Mouse (Mus musculus) embryo, embryonic 11.5 days (tissue): ENCODE results near the gene Blm.

ENCODE experiments used
- DNase-seq: peaks from one replicate; pipeline ENCODE4 v3.0.0-alpha.2; 2012; ENCODE audit warnings: low read depth, low spot score

The Blm gene

DNA sequence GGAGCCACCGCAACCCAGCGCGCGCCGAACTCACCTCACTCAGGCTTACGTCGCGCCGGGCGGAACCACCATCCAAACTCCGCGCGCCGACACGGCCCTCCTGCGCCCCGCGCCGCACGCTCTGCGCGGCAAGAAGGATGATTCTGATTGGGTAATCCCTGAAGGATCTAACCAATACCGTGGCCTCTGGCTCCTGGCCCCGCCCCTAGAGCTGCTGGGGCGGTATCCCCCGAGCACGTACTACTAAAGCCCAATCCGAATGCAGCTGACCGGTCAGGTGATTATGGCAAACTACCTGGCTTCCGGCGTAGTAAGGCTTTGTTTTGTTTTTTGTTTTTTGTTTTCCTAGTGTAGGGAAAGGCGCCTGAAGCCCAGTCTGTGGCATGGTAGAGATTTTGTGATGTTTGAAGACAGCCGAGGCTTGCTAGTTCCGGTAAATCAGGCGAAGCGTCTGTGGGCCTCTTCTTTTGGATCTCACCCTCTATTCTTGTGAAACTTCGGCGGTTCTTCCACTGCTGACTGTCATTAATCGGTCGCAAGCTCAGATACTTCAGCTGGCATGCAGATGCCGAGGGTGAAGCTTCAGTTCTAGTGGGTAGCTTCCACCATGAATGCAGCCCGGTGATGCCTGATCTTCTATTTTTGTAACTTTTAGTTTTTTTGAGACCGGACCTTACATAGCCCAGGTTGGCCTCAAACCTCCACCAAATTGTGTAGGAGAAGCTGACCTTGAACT, at the start of gene Blm:
TSS of gene Blm (minus strand) at position 111 of the 736 bp plus-strand sequence.
- DNase-seq = peak; percentile 95

DNA sequence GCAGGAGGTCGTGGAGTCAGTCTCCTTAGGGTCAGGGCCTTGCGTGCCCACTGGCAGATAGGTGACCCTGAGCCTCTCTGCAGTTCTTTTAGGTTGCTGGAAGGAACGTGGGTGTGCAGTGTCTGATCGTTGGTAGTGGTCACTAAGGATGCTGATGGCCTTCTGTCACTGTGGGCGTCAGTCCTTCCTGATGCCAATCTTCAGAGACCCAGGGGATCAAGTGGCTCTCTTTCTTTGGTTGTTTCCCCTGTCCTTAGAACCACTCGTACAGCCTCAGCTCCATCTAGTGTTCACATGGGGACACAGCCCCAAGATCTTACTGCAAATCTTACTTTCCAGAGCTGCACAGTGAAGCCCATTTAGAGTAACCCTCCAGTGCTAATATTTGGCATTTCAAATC, 49.1 kb upstream of the Blm start:
- DNase-seq = peak; percentile 34

DNA sequence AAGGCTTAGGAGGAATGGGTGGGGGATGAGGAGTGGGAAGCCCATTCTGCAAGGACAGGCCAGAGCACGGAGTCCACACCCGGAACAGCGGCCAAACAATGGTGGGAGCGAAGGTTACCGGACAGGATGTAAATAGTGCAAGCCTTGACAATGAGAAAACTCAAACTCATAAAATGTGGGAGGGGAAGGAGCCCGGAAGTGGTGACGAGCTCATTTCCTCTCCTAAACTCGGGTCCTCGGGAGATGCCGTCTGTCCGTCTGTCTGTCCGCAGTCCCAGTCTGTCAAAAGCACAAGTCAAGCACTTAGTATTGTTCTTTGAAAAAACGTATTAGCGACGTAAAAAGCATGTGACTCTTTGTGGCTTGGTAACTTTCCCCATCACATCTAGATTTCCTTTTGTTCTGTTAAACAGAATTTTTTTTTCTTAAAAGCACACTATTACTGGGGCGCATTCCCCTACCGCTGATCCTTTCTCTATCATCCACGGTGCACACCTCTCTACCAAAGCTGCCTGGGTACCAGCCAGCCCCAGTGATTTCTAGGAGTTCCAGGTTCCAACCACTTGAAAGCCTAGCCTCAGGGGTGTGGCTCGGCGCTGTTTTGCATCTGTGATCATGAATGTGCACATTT, 48.0 kb upstream of the Blm start:
- DNase-seq = no peak

- no peak for DNase-seq
Observed at GRCm38 (mm10) chr7:80580368-80580767, 45.4 kb upstream of the Blm start.

GRCm38 (mm10) chr7:80577417-80577980, 42.6 kb upstream of the Blm start:
- no peak for DNase-seq

DNA sequence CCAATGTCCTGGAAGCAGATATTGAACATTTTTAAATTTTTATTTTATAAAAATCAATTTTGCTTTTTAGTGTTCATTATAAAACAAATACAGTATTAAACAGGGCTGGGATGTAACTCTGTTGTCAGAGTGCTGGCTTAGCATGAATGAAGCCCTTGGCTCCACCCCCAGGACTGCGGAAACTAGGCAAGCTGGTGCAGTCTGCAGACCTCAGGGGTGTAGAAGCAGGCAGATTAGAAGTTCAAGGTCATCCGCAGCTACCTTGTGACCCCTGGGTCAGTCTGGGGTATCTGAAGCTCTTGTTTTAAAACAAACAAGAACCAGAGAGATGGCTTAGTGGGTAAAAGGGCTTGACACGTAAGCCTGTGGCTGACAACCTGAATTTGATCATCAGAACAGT, 41.7 kb upstream of the Blm start:
- DNase-seq = no peak

DNA sequence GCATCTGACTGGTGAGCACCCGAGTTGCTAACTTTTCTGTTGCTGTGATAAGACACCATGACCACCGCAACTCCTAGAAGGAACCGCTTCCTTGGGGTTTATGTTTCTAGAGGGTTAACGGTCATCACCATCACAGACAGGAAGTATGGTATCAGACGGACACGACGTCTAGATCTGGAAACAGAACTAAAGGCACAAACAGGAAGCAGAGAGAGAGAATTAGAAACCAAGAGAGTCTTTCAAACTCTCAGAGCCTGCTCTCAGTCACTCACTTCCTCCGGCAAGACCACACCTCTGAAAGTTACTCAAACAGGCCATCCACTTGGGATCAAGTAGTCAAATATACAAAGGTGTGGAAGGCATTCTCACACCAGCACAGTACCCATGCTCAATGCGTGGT, 40.8 kb upstream of the Blm start:
- DNase-seq = no peak

DNA sequence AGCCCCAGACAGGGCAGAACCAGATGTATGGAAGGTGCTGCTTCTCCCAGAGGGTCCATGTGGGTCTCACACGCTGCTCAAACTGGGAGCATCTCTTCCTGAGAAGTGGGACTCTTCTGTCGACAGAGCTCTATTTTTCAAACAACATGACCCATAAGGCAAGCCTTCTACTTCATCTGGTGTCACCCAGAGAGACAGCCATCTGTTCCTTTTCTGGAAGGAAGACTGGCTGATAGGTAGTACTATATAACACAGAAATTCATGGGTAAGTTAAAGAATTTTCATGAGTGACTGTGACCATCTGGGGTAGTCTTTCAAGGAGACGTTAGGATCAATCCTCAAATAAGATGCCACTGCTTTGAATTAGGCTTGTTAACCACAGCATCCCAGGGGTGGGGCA, 38.2 kb upstream of the Blm start:
- DNase-seq = no peak

GRCm38 (mm10) chr7:80567982-80568381, 33.1 kb upstream of the Blm start:
- DNase-seq = no peak

DNA sequence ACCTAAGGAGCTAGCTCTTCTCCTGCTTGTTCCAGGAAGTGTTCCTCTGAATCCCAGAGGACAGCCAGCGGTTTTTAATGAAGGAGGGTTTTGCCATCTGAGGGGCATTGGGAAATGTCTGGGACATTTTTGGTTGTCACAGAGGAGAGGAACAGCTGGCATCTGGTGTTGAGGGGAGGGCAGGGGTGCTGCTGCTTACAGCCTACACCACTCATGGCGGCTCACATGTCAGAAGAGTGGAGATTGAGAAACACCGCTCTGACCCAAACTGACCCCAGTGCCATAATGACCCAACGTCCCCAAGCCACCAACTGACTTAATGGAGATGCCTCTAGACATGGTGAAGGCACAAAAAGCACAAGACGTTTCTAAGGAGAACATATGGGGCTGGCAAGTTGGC, 27.0 kb upstream of the Blm start:
- DNase-seq = no peak

DNA sequence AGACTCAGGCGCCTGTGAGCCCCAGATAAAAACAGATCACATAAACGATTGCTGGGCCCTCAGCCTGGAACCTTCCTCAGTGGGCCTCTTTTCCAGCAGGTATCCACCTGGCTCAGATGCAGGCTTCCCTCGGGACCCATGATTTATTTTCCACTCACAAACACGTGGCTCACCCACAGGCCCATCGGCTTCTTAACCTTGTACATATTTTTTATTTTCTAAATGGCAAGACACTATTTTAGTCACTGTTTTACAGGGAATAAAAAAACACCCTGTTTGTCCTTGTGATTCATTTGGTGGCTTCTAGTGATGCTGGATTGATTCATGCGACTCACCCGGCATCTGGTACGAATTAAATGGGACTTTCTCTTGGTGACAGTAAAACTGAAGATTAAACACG, 26.4 kb upstream of the Blm start:
- DNase-seq = no peak

- DNase-seq = no peak
Observed at GRCm38 (mm10) chr7:80558572-80558971, 23.7 kb upstream of the Blm start.

DNA sequence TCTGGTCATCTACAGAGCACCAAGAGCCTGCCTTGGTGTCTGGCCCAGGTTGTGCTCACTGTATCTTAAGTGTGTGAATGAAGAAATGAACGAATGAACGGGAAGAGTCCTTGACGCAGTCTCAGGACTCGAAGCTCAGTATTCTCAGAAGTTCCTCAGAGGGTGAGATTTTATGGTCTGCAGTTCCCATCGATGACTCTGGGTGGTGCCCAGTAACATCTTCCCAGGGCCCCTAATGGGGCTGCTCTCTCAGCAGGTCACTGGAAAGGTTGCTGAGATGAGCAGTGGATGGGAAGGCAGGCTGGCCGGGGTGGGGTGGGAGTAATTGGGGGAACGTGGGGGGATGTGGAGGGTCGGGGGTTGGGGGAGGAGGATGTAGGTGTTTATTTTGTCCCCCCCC, 23.2 kb upstream of the Blm start:
- no peak for DNase-seq

DNA sequence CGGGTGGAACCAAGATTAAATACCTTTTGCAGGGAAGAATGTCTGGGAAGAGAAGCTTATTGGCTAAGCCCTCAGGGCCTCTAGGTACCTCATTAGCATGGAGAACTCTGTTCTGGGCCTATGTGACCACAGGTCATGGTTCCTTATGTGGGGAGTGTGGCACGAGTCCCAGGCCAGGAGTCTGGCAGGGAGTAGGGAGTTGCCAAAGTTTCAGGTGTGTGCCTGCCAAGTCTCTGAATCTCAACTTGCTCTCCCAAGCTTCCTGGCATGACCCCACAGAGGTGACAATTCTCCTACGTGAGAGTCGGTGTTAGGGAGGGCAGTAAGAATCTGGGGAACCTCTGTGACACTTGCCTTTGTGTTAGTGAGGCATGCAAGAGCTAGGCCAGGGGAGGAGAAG, 22.2 kb upstream of the Blm start:
- DNase-seq = no peak

- DNase-seq = no peak
Observed at GRCm38 (mm10) chr7:80556166-80556565, 21.2 kb upstream of the Blm start.

DNA sequence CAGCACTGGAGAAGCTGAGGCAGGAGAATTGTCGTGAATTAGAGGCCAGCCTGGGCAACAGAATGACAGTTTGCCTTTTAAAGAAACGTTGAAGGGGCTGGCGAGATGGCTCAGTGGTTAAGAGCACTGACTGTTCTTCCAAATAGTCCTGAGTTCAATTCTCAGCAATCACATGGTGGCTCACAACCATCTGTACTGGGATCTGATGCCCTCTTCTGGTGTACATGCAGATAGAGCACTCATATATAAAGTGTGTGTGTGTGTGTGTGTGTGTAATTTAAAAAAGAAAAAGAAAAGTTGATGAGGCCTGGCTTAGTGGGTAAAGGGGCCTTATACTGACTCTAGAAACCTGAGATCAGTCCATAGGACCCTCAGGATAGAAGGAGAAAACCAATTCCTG, 20.2 kb upstream of the Blm start:
- no peak for DNase-seq

GRCm38 (mm10) chr7:80554180-80555021, 19.5 kb upstream of the Blm start:
- DNase-seq = no peak

DNA sequence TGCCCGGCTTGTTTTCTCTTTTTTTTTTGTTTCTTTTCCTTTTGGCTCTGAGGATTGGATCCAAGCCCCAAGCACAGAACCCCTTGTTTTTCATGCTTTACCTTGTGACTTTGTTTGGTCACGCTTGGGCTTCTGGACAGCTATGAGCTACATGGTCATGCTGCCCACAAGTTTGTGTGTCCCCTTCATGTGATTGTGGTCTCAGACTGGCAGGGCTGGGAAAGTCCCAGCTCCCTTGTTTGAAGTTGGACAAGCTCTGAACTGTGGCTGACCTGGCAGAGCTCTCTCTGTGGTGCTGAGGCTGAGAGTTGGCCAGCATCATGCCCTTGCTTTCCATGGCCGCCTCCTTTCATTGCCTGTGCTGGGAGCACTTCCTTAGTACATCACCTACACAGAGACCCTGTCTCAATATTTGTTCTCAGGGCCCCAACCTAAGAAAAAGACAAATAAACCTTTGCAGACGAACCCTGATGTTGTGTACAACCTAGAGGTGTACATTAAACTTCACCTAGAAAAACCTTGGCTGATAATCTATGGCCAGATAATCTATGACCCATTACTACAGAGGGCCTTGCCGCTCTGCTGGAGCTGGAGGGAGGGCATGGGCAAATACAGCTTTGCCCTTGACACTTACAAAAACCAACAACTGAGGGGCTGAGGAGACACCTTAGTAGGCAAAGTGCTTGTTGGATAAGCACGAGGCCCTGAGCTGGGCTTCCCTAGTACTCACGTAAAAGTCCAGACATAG, 13.8 kb upstream of the Blm start:
- no peak for DNase-seq

GRCm38 (mm10) chr7:80542139-80542831, 7.4 kb upstream of the Blm start:
- DNase-seq = no peak

- no peak for DNase-seq
Observed at GRCm38 (mm10) chr7:80539581-80539980, 4.7 kb upstream of the Blm start.
